Mouse (Mus musculus) G1E (cell line): ENCODE results near the gene Hoxb7.

Experiments used
- CTCF ChIP-seq: IDR thresholded peaks from 2 replicates; pipeline ENCODE4 v1.5.1; 2012; ENCODE audit warnings: low read depth, low read length, inconsistent platforms, mixed read lengths
- GATA1 ChIP-seq: IDR thresholded peaks from 2 replicates; pipeline ENCODE4 v1.6.1; 2012; ENCODE audit warnings: borderline replicate concordance, low read length, inconsistent platforms, mixed read lengths
- GATA2 ChIP-seq: IDR thresholded peaks from 2 replicates; pipeline ENCODE4 v1.6.1; 2012; ENCODE audit warnings: low read depth, low read length, inconsistent platforms, borderline replicate concordance
- POLR2AphosphoS5 ChIP-seq: IDR thresholded peaks from 2 replicates; pipeline ENCODE4 v1.6.1; 2012; ENCODE audit warnings: low read depth, low read length, inconsistent platforms; ENCODE audit not compliant: insufficient replicate concordance

GRCm38 (mm10) chr11:96311520-96312417, 25.3 kb downstream of the Hoxb7 start:
- no peak for TF ChIP-seq GATA1
- no peak for TF ChIP-seq CTCF
- no peak for TF ChIP-seq GATA2
- TF ChIP-seq POLR2AphosphoS5, result no peak
